Mouse (Mus musculus) bone marrow macrophage, adult 2 months (primary cell): ENCODE data around the gene Vps13a.

Experiments
- CTCF ChIP-seq: IDR thresholded peaks from 2 replicates; pipeline ENCODE4 v1.5.1; 2012; ENCODE audit warnings: low read depth, mild to moderate bottlenecking, low read length, moderate library complexity
- POLR2A ChIP-seq: IDR thresholded peaks from 2 replicates; pipeline ENCODE4 v1.6.1; 2012; ENCODE audit warnings: mild to moderate bottlenecking, low read depth, low read length, borderline replicate concordance

GRCm38 (mm10) chr19:16780251-16780783 is 416 bp downstream of the Vps13a start:
- no peak for TF ChIP-seq POLR2A
- no peak for TF ChIP-seq CTCF
